8 mouse cellular contexts compared by ENCODE assay signal in genomic region chr7:127800435-127801009, GRCm38 (mm10). TPM values are rescaled to one million over a fixed set of nuclear protein-coding genes. Genes with fewer than 3 reads are reported as not detected.
DNase-seq lines count a peak whose midpoint lies in the region; ATAC-seq and TF ChIP-seq lines count a peak whose summit lies in the region.

TSS of gene Hsd3b7 (plus strand) at chr7:127800604.

- TF ChIP-seq RAD21 in MEL (IDR thresholded peaks at IDR 0.05; ENCODE audit: low read depth, low read length) = peak; percentile 58

- TF ChIP-seq EP300 in MEL (IDR thresholded peaks at IDR 0.05; ENCODE audit: low read depth in 1 of 2, low read length in 2 of 2) = no peak

- no peaks in the 10 kb centered on the region for H3K9me3 ChIP-seq in MEL (replicated peaks; ENCODE audit: insufficient read depth, low read length)
- no peaks in the 10 kb centered on the region for H3K9me3 ChIP-seq in neural tube, embryonic 15.5 days (replicated peaks)

- WGBS in lung, adult 2 months = 13% methylated on average over 6 of the region's 6 CpGs
- WGBS in neural tube, embryonic 15.5 days = 38% methylated on average over 4 of the region's 6 CpGs

- peak; percentile 80 for DNase-seq in MEL (ENCODE audit: low read depth, low spot score)
- peak; percentile 88 for DNase-seq in cerebellum, adult 8-10 months
- DNase-seq in forelimb bud, embryonic 11.5 days (ENCODE audit: low read depth, low spot score) = peak; percentile 92
- peak; percentile 97 for DNase-seq in heart, postnatal 4 days
- peak; percentile 88 to 93 for DNase-seq in layer of hippocampus, adult 2 months (ENCODE audit: low spot score in 2 of 2)
- DNase-seq in lung, adult 2 months = peak; percentile 92
- DNase-seq in testis, postnatal 10 days (ENCODE audit: low spot score) = peak; percentile 97

- H3K4me1 ChIP-seq in MEL (ENCODE audit: control insufficient read depth in 1 of 2, insufficient read depth in 2 of 2, low read length in 2 of 2) = peaks cover 5 to 14% of the 10 kb centered on the region in 2 experiments
- peaks cover 6% of the 10 kb centered on the region for H3K4me1 ChIP-seq in lung, adult 2 months (ENCODE audit: control insufficient read depth, insufficient read depth, low read length)
- peaks cover 10% of the 10 kb centered on the region for H3K4me1 ChIP-seq in neural tube, embryonic 15.5 days

- no peak within 1 kb of the TSS for H3K4me3 ChIP-seq in MEL (ENCODE audit: control insufficient read depth in 1 of 2, insufficient read depth in 1 of 2, low read depth in 2 of 2, low read length in 2 of 2)
- H3K4me3 ChIP-seq in layer of hippocampus, adult 2 months = peak within 1 kb of the TSS; percentile 50
- peak within 1 kb of the TSS; percentile 81 for H3K4me3 ChIP-seq in lung, adult 2 months (replicated peaks; ENCODE audit: extremely low read depth, low read depth, low read length)
- H3K4me3 ChIP-seq in neural tube, embryonic 15.5 days (replicated peaks) = 0 out of 2 replicates have a peak within 1 kb of the TSS, but pooled peaks have one; percentile 9

- no peak within 1 kb of the TSS for H3K27ac ChIP-seq in MEL (ENCODE audit: control insufficient read depth, low read depth, low read length)
- H3K27ac ChIP-seq in layer of hippocampus, adult 2 months = peak within 1 kb of the TSS; percentile 80
- 0 out of 2 replicates have a peak within 1 kb of the TSS, but pooled peaks have one; percentile 41 for H3K27ac ChIP-seq in neural tube, embryonic 15.5 days (replicated peaks)

- no peak within 1 kb of the TSS for H3K9ac ChIP-seq in MEL (ENCODE audit: control insufficient read depth, low read depth, low read length, poor library complexity, severe bottlenecking)
- no peak within 1 kb of the TSS for H3K9ac ChIP-seq in neural tube, embryonic 15.5 days (replicated peaks)

- peak; percentile 56 for ATAC-seq in neural tube, embryonic 15.5 days (ENCODE audit: low FRiP score)

- H3K79me2 ChIP-seq in MEL (ENCODE audit: control insufficient read depth, insufficient read depth, low read length, poor library complexity) = no peaks in the 10 kb centered on the region; the same call in 1 of the 2 replicates

- peak within 1 kb of the TSS; percentile 35 for H3K4me2 ChIP-seq in neural tube, embryonic 15.5 days

- 0 out of 4 replicates have a peak, but pooled peaks of 1 of the 2 experiments have one; percentile 17 for TF ChIP-seq POLR2A in MEL (IDR thresholded peaks at IDR 0.05; ENCODE audit: control insufficient read depth in 1 of 2, insufficient read depth in 1 of 2, low read depth in 1 of 2, low read length in 2 of 2, poor library complexity in 1 of 2)
- TF ChIP-seq POLR2A in lung, adult 2 months (IDR thresholded peaks at IDR 0.05; ENCODE audit: borderline replicate concordance, extremely low read depth, low read depth, low read length) = peak; percentile 94; the same call in 1 of the 2 replicates

- H3K36me3 ChIP-seq in MEL (ENCODE audit: control insufficient read depth in 1 of 2, insufficient read depth in 2 of 2, low read length in 2 of 2) = peaks cover 0 to 9% of the 10 kb centered on the region in 2 experiments; a peak in 3 of 4 replicates
- peaks cover 65% of the 10 kb centered on the region for H3K36me3 ChIP-seq in neural tube, embryonic 15.5 days

- H3K27me3 ChIP-seq in MEL (ENCODE audit: control insufficient read depth in 1 of 2, insufficient read depth in 2 of 2, low read length in 2 of 2) = no peaks in the 10 kb centered on the region
- no peaks in the 10 kb centered on the region for H3K27me3 ChIP-seq in neural tube, embryonic 15.5 days (replicated peaks)

- peak; percentile 91 to 93 (median 92) for TF ChIP-seq CTCF in MEL (IDR thresholded peaks at IDR 0.05 in 2 of 3, conservative IDR thresholded peaks at IDR 0.05 in 1 of 3; ENCODE audit: control insufficient read depth in 1 of 3, insufficient read depth in 1 of 3, low read depth in 2 of 3, low read length in 3 of 3, poor library complexity in 1 of 3, severe bottlenecking in 1 of 3)
- TF ChIP-seq CTCF in layer of hippocampus, adult 2 months (conservative IDR thresholded peaks at IDR 0.05) = peak; percentile 99
- TF ChIP-seq CTCF in lung, adult 2 months (IDR thresholded peaks at IDR 0.05; ENCODE audit: insufficient read depth, low read length) = peak; percentile 81

TF ChIP-seq in MEL, 35 proteins besides CTCF, POLR2A, EP300 and RAD21:
- TF ChIP-seq USF1 (IDR thresholded peaks at IDR 0.05; ENCODE audit: low read depth, low read length) = no peak
- 0 out of 2 replicates have a peak, but pooled peaks have one; percentile 4 for TF ChIP-seq ZNF384 (IDR thresholded peaks at IDR 0.05; ENCODE audit: low read depth, low read length)
- TF ChIP-seq ZKSCAN1 (IDR thresholded peaks at IDR 0.05; ENCODE audit: low read depth, low read length) = no peak
- TF ChIP-seq MAZ (IDR thresholded peaks at IDR 0.05; ENCODE audit: low read depth, low read length) = peak; percentile 53; the same call in 1 of the 2 replicates
- TF ChIP-seq ZC3H11A (IDR thresholded peaks at IDR 0.05; ENCODE audit: low read depth, low read length) = peak; percentile 50
- TF ChIP-seq MYC (IDR thresholded peaks at IDR 0.05; ENCODE audit: low read depth, low read length) = no peak
- no peak for TF ChIP-seq MAFK (IDR thresholded peaks at IDR 0.05; ENCODE audit: borderline replicate concordance, low read depth, low read length)
- TF ChIP-seq RCOR1 (IDR thresholded peaks at IDR 0.05; ENCODE audit: low read depth, low read length) = no peak
- TF ChIP-seq SMC3 (IDR thresholded peaks at IDR 0.05; ENCODE audit: low read depth, low read length) = peak; percentile 88
- no peak for TF ChIP-seq USF2 (IDR thresholded peaks at IDR 0.05; ENCODE audit: borderline replicate concordance in 1 of 2, insufficient read depth in 1 of 2, low read depth in 1 of 2, low read length in 2 of 2)
- no peak for TF ChIP-seq GABPA (IDR thresholded peaks at IDR 0.05; ENCODE audit: low read depth, low read length)

RNA-seq across cellular contexts. Expression of gene Hsd3b7, which starts in this region (rescaled TPM):
- total RNA-seq in MEL (2012; rRNA removed) = 0.59 and 1.4 TPM in 2 replicates
- polyA plus RNA-seq in MEL (2012; ENCODE audit: insufficient read depth in 1 of 2, insufficient read length in 2 of 2, low read depth in 1 of 2, low replicate concordance in 2 of 2, missing spikeins in 1 of 2) = under 1 TPM in 1 of 2 experiments, not detected in 1; 0.75 TPM
- 10 to 100 TPM in 1 of 2 experiments, 1 to 10 TPM in 1; 9.6 to 10.3 TPM for total RNA-seq in heart, postnatal 4 days (2021)
- total RNA-seq in layer of hippocampus, adult 2 months (2021) = 1 to 10 TPM; 7.0 to 8.8 TPM
- polyA plus RNA-seq in lung, adult 2 months (2012; rRNA removed) = 79.4 and 81.7 TPM in 2 replicates
- polyA plus RNA-seq in neural tube, embryonic 15.5 days (2015; fragmentation: Nextera tagmentation; extraction: Ambion mirVana) = 9.8 and 11.6 TPM in 2 replicates

Comparison
In these comparisons a context has a peak if more than half of its experiments do, and no peak if none do; other contexts are left out.
1. H3K4me3 ChIP-seq: peak in layer of hippocampus, adult 2 months (single experiment), lung, adult 2 months (single experiment) and neural tube, embryonic 15.5 days (single experiment); none in MEL (0 of 2).
2. Peak in every context shown above with its lines, with median percentiles within 50 percentile points of each other: DNase-seq and CTCF ChIP-seq.